Mouse (Mus musculus): ENCODE measurements at regions not wholly inside any gene's neighbourhood (a gene's known extent, or its start where the extent isn't known, plus 50 kb on each side); places are given as distances from the start of the nearest gene placed in this dataset.

GRCm38 (mm10) chr5:111626273-111626798 lies 107.4 kb upstream of the Gm26897 start:
- peak overlapping the region; percentile 93 for H3K27ac ChIP-seq (replicated peaks)
- 7% methylated on average over 6 of the region's 6 CpGs for WGBS
- peaks cover 38% of the 10 kb centered on the region for H3K27me3 ChIP-seq (ENCODE audit: low read depth, poor library complexity, severe bottlenecking)
- no peak overlapping the region for H3K4me3 ChIP-seq
- DNase-seq (ENCODE audit: low spot score), result peak; percentile 25
- H3K4me1 ChIP-seq, result peaks cover 63% of the 10 kb centered on the region
- H3K36me3 ChIP-seq, result no peaks in the 10 kb centered on the region
- H3K9me3 ChIP-seq (replicated peaks), result peaks cover 7% of the 10 kb centered on the region; the same call in 1 of the 2 replicates

- H3K36me3 ChIP-seq, result peaks cover 4% of the 10 kb centered on the region
- peak overlapping the region; percentile 93 for H3K27ac ChIP-seq (replicated peaks)
- H3K4me3 ChIP-seq, result no peak overlapping the region
- peaks cover 25% of the 10 kb centered on the region; the same call in 1 of the 2 replicates for H3K27me3 ChIP-seq (ENCODE audit: low read depth, poor library complexity, severe bottlenecking)
- peaks cover 65% of the 10 kb centered on the region for H3K4me1 ChIP-seq
- DNase-seq (ENCODE audit: low spot score), result no peak
- peaks cover 21% of the 10 kb centered on the region for H3K9me3 ChIP-seq (replicated peaks)
- WGBS, result 94% methylated on average over 3 of the region's 3 CpGs
These were observed 103.3 kb upstream of the Gm26897 start for GRCm38 (mm10) chr5:111630313-111630844.

GRCm38 (mm10) chr5:111631572-111632161 lies 102.1 kb upstream of the Gm26897 start:
- peaks cover 61% of the 10 kb centered on the region for H3K4me1 ChIP-seq
- 4% methylated on average over 18 of the region's 18 CpGs for WGBS
- H3K27ac ChIP-seq (replicated peaks), result peak overlapping the region; percentile 93
- H3K9me3 ChIP-seq (replicated peaks), result peaks cover 21% of the 10 kb centered on the region
- peaks cover 31% of the 10 kb centered on the region for H3K27me3 ChIP-seq (ENCODE audit: low read depth, poor library complexity, severe bottlenecking)
- peak overlapping the region; percentile 39 for H3K4me3 ChIP-seq
- H3K36me3 ChIP-seq, result peaks cover 4% of the 10 kb centered on the region
- peak; percentile 89 for DNase-seq (ENCODE audit: low spot score)

GRCm38 (mm10) chr5:111635092-111635491 lies 98.6 kb upstream of the Gm26897 start:
- no peak overlapping the region for H3K4me3 ChIP-seq
- peaks cover 14% of the 10 kb centered on the region for H3K9me3 ChIP-seq (replicated peaks)
- WGBS, result 85% methylated on average over 5 of the region's 5 CpGs
- H3K4me1 ChIP-seq, result peaks cover 72% of the 10 kb centered on the region
- peaks cover 4% of the 10 kb centered on the region for H3K36me3 ChIP-seq
- H3K27me3 ChIP-seq (ENCODE audit: low read depth, poor library complexity, severe bottlenecking), result peaks cover 48% of the 10 kb centered on the region
- no peak for DNase-seq (ENCODE audit: low spot score)
- peak overlapping the region; percentile 61 for H3K27ac ChIP-seq (replicated peaks)

GRCm38 (mm10) chr5:111636969-111637368 lies 96.8 kb upstream of the Gm26897 start:
- DNase-seq (ENCODE audit: low spot score), result no peak
- peak overlapping the region; percentile 61 for H3K27ac ChIP-seq (replicated peaks)
- whole genome bisulfite sequencing, result 68% methylated on average over 4 of the region's 4 CpGs
- no peak overlapping the region for H3K4me3 ChIP-seq
- peaks cover 14% of the 10 kb centered on the region for H3K9me3 ChIP-seq (replicated peaks)
- H3K36me3 ChIP-seq, result peaks cover 4% of the 10 kb centered on the region
- H3K4me1 ChIP-seq, result peaks cover 67% of the 10 kb centered on the region
- H3K27me3 ChIP-seq (ENCODE audit: low read depth, poor library complexity, severe bottlenecking), result peaks cover 56% of the 10 kb centered on the region

- 67% methylated on average over 7 of the region's 7 CpGs for WGBS
- DNase-seq (ENCODE audit: low spot score), result no peak
- Histone ChIP-seq H3K4me3 (no peak overlapping the region), H3K27ac (replicated peaks) (0 out of 2 replicates have a peak overlapping the region, but pooled peaks have one; percentile 83), H3K4me1 (peaks cover 57% of the 10 kb centered on the region), H3K36me3 (peaks cover 3% of the 10 kb centered on the region), H3K27me3 (ENCODE audit: low read depth, poor library complexity, severe bottlenecking) (peaks cover 56% of the 10 kb centered on the region), H3K9me3 (replicated peaks) (peaks cover 7% of the 10 kb centered on the region)
These were observed 95.4 kb upstream of the Gm26897 start for GRCm38 (mm10) chr5:111638306-111638705.

GRCm38 (mm10) chr5:111639476-111640287 lies 94.0 kb upstream of the Gm26897 start:
- no peaks in the 10 kb centered on the region for H3K36me3 ChIP-seq
- no peaks in the 10 kb centered on the region for H3K9me3 ChIP-seq (replicated peaks)
- DNase-seq (ENCODE audit: low spot score), result no peak
- 5% methylated on average over 29 of the region's 29 CpGs for WGBS
- peaks cover 66% of the 10 kb centered on the region for H3K4me1 ChIP-seq
- peak overlapping the region; percentile 46 for H3K4me3 ChIP-seq
- H3K27me3 ChIP-seq (ENCODE audit: low read depth, poor library complexity, severe bottlenecking), result peaks cover 56% of the 10 kb centered on the region
- peak overlapping the region; percentile 83 for H3K27ac ChIP-seq (replicated peaks)

- Histone ChIP-seq H3K36me3 (no peaks in the 10 kb centered on the region), H3K9me3 (replicated peaks) (no peaks in the 10 kb centered on the region), H3K4me1 (peaks cover 70% of the 10 kb centered on the region), H3K27ac (replicated peaks) (peak overlapping the region; percentile 83), H3K4me3 (no peak overlapping the region), H3K27me3 (ENCODE audit: low read depth, poor library complexity, severe bottlenecking) (peaks cover 43% of the 10 kb centered on the region)
- DNase-seq (ENCODE audit: low spot score), result no peak
- WGBS, result 59% methylated on average over 7 of the region's 7 CpGs
These were observed 92.7 kb upstream of the Gm26897 start for GRCm38 (mm10) chr5:111640976-111641375.

- 80% methylated on average over 4 of the region's 4 CpGs for WGBS
These were observed 92.0 kb upstream of the Gm26897 start for GRCm38 (mm10) chr5:111641685-111642084.

GRCm38 (mm10) chr5:111644142-111644541 lies 89.6 kb upstream of the Gm26897 start:
- Histone ChIP-seq H3K4me1 (peaks cover 58% of the 10 kb centered on the region), H3K4me3 (no peak overlapping the region), H3K9me3 (replicated peaks) (no peaks in the 10 kb centered on the region), H3K27ac (replicated peaks) (peak overlapping the region; percentile 57), H3K27me3 (ENCODE audit: low read depth, poor library complexity, severe bottlenecking) (peaks cover 19% of the 10 kb centered on the region), H3K36me3 (no peaks in the 10 kb centered on the region)
- DNase-seq (ENCODE audit: low spot score), result no peak
- WGBS, result 93% methylated on average over 2 of the region's 2 CpGs

More at GRCm38 (mm10) chr5:111641685-111642084, 92.0 kb upstream of the Gm26897 start:
- DNase-seq (ENCODE audit: low spot score), result no peak
- no peaks in the 10 kb centered on the region for H3K36me3 ChIP-seq
- H3K27ac ChIP-seq (replicated peaks), result no peak overlapping the region
- peaks cover 36% of the 10 kb centered on the region for H3K27me3 ChIP-seq (ENCODE audit: low read depth, poor library complexity, severe bottlenecking)
- peaks cover 64% of the 10 kb centered on the region for H3K4me1 ChIP-seq
- H3K9me3 ChIP-seq (replicated peaks), result no peaks in the 10 kb centered on the region
- H3K4me3 ChIP-seq, result no peak overlapping the region

- peak; percentile 12 for DNase-seq (ENCODE audit: low spot score)
- H3K9me3 ChIP-seq (replicated peaks), result no peaks in the 10 kb centered on the region
- H3K4me3 ChIP-seq, result no peak overlapping the region
- H3K27me3 ChIP-seq (ENCODE audit: low read depth, poor library complexity, severe bottlenecking), result peaks cover 13% of the 10 kb centered on the region
- peaks cover 58% of the 10 kb centered on the region for H3K4me1 ChIP-seq
- no peaks in the 10 kb centered on the region for H3K36me3 ChIP-seq
- WGBS, result 57% methylated on average over 4 of the region's 4 CpGs
- peak overlapping the region; percentile 57 for H3K27ac ChIP-seq (replicated peaks)
These were observed 88.9 kb upstream of the Gm26897 start for GRCm38 (mm10) chr5:111644788-111645187.

- DNase-seq (ENCODE audit: low spot score), result peak; percentile 10
- H3K4me1 ChIP-seq, result peaks cover 60% of the 10 kb centered on the region
- H3K27ac ChIP-seq (replicated peaks), result peak overlapping the region; percentile 79
- peaks cover 15% of the 10 kb centered on the region for H3K27me3 ChIP-seq (ENCODE audit: low read depth, poor library complexity, severe bottlenecking)
- no peak overlapping the region for H3K4me3 ChIP-seq
- H3K36me3 ChIP-seq, result no peaks in the 10 kb centered on the region
- 85% methylated on average over 6 of the region's 6 CpGs for WGBS
- H3K9me3 ChIP-seq (replicated peaks), result no peaks in the 10 kb centered on the region
These were observed 86.0 kb upstream of the Gm26897 start for GRCm38 (mm10) chr5:111647686-111648200.

Measured in midbrain, embryonic 10.5 days (tissue).